Mouse (Mus musculus): ENCODE measurements at regions not wholly inside any gene's neighbourhood (a gene's known extent, or its start where the extent isn't known, plus 50 kb on each side); places are given as distances from the start of the nearest gene placed in this dataset.
A peak's percentile ranks its signal among the peaks of the same experiment; 100 is the strongest.

DNA sequence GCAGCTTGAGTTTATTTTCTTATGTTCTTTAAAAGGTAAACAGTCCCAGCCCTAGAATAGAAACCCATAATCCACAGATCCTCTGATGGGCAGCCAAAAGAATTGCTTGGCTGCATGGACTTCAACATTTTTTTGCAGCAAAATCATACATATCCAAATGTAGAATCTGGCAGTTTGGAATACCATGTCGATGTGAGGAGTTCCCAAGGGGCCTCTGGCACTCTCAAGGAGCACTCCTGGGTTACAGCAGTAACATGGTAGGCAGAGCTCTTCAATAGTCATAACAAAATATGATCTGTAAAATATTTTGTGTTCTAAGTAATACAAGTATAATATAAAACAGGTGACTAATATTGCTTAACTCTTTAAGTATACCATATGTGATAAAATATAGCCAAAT is 119.4 kb downstream of the Trim52 start:
- WGBS = 78% methylated on average over 1 of the region's 1 CpGs
- Histone ChIP-seq H3K4me3 (ENCODE audit: low read depth, low read length) (no peak overlapping the region), H3K36me3 (ENCODE audit: control insufficient read depth, insufficient read depth, low read length) (no peaks in the 10 kb centered on the region), H3K4me2 (ENCODE audit: low read depth) (no peak overlapping the region), H3K4me1 (ENCODE audit: control insufficient read depth, insufficient read depth, low read length) (no peaks in the 10 kb centered on the region), H3K9me3 (ENCODE audit: control insufficient read depth, low read length) (no peaks in the 10 kb centered on the region), H3K27ac (ENCODE audit: low read depth, low read length) (no peak overlapping the region), H3K27me3 (ENCODE audit: control insufficient read depth, insufficient read depth, low read length) (no peaks in the 10 kb centered on the region), H3K9ac (ENCODE audit: low read length) (no peak overlapping the region)
- ATAC-seq (ENCODE audit: insufficient read depth, low FRiP score, low TSS enrichment) = no peak
- DNase-seq (ENCODE audit: low spot score) = no peak

DNA sequence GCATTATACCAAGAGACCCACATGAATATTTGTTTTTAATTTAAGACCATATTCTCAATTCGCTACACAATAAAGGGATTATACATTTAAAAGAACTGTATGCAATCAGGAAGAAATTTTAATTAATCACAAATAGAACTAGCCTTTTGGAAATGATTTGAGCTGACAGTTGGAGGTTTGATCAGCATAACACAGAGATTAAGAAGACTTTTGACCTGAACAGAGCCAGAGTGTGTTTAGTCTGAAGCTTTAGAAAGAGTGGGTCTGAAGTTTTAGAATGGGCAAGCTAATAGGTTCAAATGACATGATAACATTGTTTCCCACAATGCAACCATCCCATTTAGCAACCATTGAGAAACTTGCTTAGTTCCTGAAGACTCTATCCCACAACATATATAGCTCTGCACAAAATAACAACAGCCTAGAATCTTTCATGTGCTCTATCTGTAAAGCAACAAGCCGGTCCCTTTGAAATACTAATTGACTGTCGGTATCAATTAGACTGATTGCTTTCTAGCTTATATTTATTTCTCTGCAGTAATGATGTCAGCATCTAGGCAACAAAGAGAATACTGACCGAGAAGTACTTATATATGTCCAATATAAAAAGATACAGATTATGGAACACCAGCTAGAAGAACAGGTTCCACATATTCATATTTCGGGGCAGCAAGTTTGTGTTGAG is 135.9 kb downstream of the Trim52 start:
- Histone ChIP-seq H3K4me1 (ENCODE audit: control insufficient read depth, insufficient read depth, low read length) (no peaks in the 10 kb centered on the region), H3K9ac (ENCODE audit: low read length) (no peak overlapping the region), H3K9me3 (ENCODE audit: control insufficient read depth, low read length) (no peaks in the 10 kb centered on the region), H3K4me3 (ENCODE audit: low read depth, low read length) (no peak overlapping the region), H3K4me2 (ENCODE audit: low read depth) (no peak overlapping the region), H3K27ac (ENCODE audit: low read depth, low read length) (no peak overlapping the region), H3K27me3 (ENCODE audit: control insufficient read depth, insufficient read depth, low read length) (no peaks in the 10 kb centered on the region), H3K36me3 (ENCODE audit: control insufficient read depth, insufficient read depth, low read length) (no peaks in the 10 kb centered on the region)
- DNase-seq (ENCODE audit: low spot score) (no peak), ATAC-seq (ENCODE audit: insufficient read depth, low FRiP score, low TSS enrichment) (no peak)
- 92% methylated on average over 5 of the region's 5 CpGs for WGBS

DNA sequence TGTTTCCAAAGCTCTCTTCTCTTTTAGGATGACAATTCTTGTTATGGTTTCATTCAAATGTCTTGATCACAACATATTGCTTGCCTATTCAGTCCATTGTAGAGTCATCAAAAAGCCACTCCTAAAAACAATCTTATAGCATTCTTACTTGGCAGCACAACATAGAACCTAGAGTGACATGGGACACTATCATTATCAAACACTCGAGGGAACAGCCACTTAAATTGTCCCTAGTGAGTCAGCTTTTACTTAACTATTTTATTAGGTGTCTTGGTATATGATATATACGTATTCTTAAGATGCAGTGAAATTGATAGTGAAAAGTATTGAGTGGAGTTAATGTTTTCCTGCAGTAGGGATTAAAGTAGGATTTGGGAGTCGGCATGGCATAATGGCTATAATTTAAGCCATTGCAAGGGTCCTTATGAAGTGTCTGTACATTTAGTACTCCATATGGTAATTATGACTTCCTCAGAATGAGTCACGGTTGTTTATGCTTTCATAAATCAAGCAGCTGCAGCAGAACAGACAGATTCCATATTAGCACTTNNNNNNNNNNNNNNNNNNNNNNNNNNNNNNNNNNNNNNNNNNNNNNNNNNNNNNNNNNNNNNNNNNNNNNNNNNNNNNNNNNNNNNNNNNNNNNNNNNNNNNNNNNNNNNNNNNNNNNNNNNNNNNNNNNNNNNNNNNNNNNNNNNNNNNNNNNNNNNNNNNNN is 153.6 kb downstream of the Trim52 start:
- no peaks in the 10 kb centered on the region for H3K9me3 ChIP-seq (ENCODE audit: control insufficient read depth, low read length)
- H3K27me3 ChIP-seq (ENCODE audit: control insufficient read depth, insufficient read depth, low read length) = no peaks in the 10 kb centered on the region
- H3K4me2 ChIP-seq (ENCODE audit: low read depth) = no peak overlapping the region
- DNase-seq (ENCODE audit: low spot score) (no peak), ATAC-seq (ENCODE audit: insufficient read depth, low FRiP score, low TSS enrichment) (no peak)
- no peak overlapping the region for H3K4me3 ChIP-seq (ENCODE audit: low read depth, low read length)
- H3K27ac ChIP-seq (ENCODE audit: low read depth, low read length) = no peak overlapping the region
- no peaks in the 10 kb centered on the region for H3K36me3 ChIP-seq (ENCODE audit: control insufficient read depth, insufficient read depth, low read length)
- no peak overlapping the region for H3K9ac ChIP-seq (ENCODE audit: low read length)
- WGBS = 71% methylated on average over 4 of the region's 4 CpGs
- no peaks in the 10 kb centered on the region for H3K4me1 ChIP-seq (ENCODE audit: control insufficient read depth, insufficient read depth, low read length)

DNA sequence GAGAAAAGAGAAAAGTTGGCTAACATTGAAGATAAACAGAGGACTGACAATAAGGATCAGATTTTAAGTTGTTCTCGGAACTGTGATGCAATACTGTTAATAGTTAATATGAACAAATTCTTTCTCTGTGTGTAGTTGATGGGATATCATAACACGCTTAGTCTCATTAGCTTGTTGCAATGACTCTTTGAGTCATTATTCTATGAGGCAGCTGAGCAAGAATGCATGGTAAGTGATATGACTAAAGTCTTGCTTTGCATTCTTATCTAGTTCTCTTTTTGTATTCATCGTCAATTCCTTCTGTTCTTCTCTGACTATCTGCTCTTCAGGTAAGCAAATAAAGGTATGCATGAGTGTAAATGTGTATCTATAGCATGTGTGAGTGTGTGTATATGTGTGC is 159.3 kb downstream of the Trim52 start:
- Histone ChIP-seq H3K36me3 (ENCODE audit: control insufficient read depth, insufficient read depth, low read length) (no peaks in the 10 kb centered on the region), H3K4me1 (ENCODE audit: control insufficient read depth, insufficient read depth, low read length) (no peaks in the 10 kb centered on the region), H3K9me3 (ENCODE audit: control insufficient read depth, low read length) (no peaks in the 10 kb centered on the region), H3K27me3 (ENCODE audit: control insufficient read depth, insufficient read depth, low read length) (no peaks in the 10 kb centered on the region), H3K9ac (ENCODE audit: low read length) (no peak overlapping the region), H3K4me3 (ENCODE audit: low read depth, low read length) (no peak overlapping the region), H3K4me2 (ENCODE audit: low read depth) (no peak overlapping the region), H3K27ac (ENCODE audit: low read depth, low read length) (no peak overlapping the region)
- WGBS = 96% methylated on average over 3 of the region's 3 CpGs
- DNase-seq (ENCODE audit: low spot score) (no peak), ATAC-seq (ENCODE audit: insufficient read depth, low FRiP score, low TSS enrichment) (no peak)

DNA sequence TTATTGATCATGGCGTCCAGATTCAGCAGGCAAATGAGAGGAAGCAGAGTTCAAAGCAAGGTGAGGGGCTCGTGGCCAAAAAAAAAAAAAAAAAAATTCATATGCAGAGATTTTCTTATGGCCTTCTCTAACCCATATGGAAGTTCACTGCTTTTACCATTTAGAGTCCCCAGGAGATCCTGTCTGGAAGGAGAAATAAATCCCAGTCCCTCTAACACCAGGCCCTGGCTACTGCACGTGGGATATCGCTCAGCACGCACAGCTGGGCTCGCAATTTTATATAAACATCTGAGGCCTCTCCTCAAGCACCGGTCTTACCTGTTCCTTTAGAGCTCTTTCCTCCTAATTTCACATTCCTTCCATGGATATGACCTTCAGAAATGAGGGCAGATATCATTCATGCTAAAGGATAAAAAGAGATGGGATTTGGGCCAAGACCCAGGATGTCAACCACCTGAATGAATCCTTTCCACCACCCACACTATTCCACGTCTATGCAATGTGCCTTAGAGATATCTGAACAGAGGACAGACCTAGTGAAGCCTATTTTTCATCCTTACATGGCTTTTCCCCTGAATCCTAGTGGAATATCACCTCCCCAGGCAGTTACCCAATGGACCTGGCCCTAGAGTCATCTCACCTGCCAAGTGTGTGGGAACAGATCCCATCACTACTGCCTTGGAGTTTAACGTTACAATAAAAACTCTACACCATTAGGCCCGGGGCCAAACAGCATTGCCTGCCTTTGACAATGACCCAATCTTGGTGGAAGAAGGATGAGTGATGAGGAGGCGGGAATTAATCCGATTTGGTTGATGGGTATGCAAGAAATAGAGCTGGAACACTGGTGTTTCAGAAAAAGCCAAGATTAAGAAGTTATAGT is 161.9 kb downstream of the Trim52 start:
- Histone ChIP-seq H3K4me3 (ENCODE audit: low read depth, low read length) (no peak overlapping the region), H3K9me3 (ENCODE audit: control insufficient read depth, low read length) (no peaks in the 10 kb centered on the region)
- 74% methylated on average over 12 of the region's 12 CpGs for WGBS

DNA sequence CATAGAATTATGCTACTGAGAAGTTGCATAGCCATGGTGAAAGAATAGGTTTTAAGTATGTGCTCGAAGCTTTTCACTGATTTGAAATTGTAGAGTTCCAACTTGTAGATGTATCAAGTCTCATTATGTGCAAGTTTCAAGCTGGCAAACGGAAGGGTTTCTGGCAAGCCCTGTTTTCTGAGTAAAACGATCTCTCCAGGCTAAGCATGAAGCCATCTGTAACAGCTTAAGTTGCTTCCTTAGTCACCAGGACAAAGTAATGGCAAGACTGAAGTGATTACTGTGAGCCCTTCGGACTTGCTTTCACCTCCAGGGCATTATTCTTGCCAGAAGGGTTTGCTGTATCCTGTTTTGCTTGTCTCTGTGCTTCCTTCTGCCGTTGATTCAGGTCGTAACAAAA is 163.7 kb downstream of the Trim52 start:
- WGBS = 62% methylated on average over 6 of the region's 6 CpGs
- H3K27ac ChIP-seq (ENCODE audit: low read depth, low read length) = no peak overlapping the region
- no peak overlapping the region for H3K9ac ChIP-seq (ENCODE audit: low read length)
- ATAC-seq (ENCODE audit: insufficient read depth, low FRiP score, low TSS enrichment) (no peak), DNase-seq (ENCODE audit: low spot score) (no peak)
- H3K36me3 ChIP-seq (ENCODE audit: control insufficient read depth, insufficient read depth, low read length) = no peaks in the 10 kb centered on the region
- no peak overlapping the region for H3K4me3 ChIP-seq (ENCODE audit: low read depth, low read length)
- no peaks in the 10 kb centered on the region for H3K9me3 ChIP-seq (ENCODE audit: control insufficient read depth, low read length)
- no peak overlapping the region for H3K4me2 ChIP-seq (ENCODE audit: low read depth)
- H3K27me3 ChIP-seq (ENCODE audit: control insufficient read depth, insufficient read depth, low read length) = no peaks in the 10 kb centered on the region
- H3K4me1 ChIP-seq (ENCODE audit: control insufficient read depth, insufficient read depth, low read length) = no peaks in the 10 kb centered on the region

More for the DNA sequence above, 161.9 kb downstream of the Trim52 start:
- H3K9ac ChIP-seq (ENCODE audit: low read length) = no peak overlapping the region
- H3K4me2 ChIP-seq (ENCODE audit: low read depth) = no peak overlapping the region
- H3K36me3 ChIP-seq (ENCODE audit: control insufficient read depth, insufficient read depth, low read length) = no peaks in the 10 kb centered on the region
- ATAC-seq (ENCODE audit: insufficient read depth, low FRiP score, low TSS enrichment) = no peak
- no peaks in the 10 kb centered on the region for H3K4me1 ChIP-seq (ENCODE audit: control insufficient read depth, insufficient read depth, low read length)
- H3K27ac ChIP-seq (ENCODE audit: low read depth, low read length) = no peak overlapping the region
- no peaks in the 10 kb centered on the region for H3K27me3 ChIP-seq (ENCODE audit: control insufficient read depth, insufficient read depth, low read length)
- no peak for DNase-seq (ENCODE audit: low spot score)

- H3K9ac ChIP-seq (ENCODE audit: low read length) = no peak overlapping the region
- no peaks in the 10 kb centered on the region for H3K36me3 ChIP-seq (ENCODE audit: control insufficient read depth, insufficient read depth, low read length)
- DNase-seq (ENCODE audit: low spot score) = peak; percentile 21
- no peak overlapping the region for H3K27ac ChIP-seq (ENCODE audit: low read depth, low read length)
- WGBS = 52% methylated on average over 8 of the region's 8 CpGs
- H3K27me3 ChIP-seq (ENCODE audit: control insufficient read depth, insufficient read depth, low read length) = no peaks in the 10 kb centered on the region
- ATAC-seq (ENCODE audit: insufficient read depth, low FRiP score, low TSS enrichment) = no peak
- no peaks in the 10 kb centered on the region for H3K9me3 ChIP-seq (ENCODE audit: control insufficient read depth, low read length)
- no peak overlapping the region for H3K4me2 ChIP-seq (ENCODE audit: low read depth)
- no peaks in the 10 kb centered on the region for H3K4me1 ChIP-seq (ENCODE audit: control insufficient read depth, insufficient read depth, low read length)
- H3K4me3 ChIP-seq (ENCODE audit: low read depth, low read length) = no peak overlapping the region
Observed at GRCm38 (mm10) chr14:106313558-106313957, 207.6 kb downstream of the Trim52 start.

GRCm38 (mm10) chr14:106314079-106314551 is 208.1 kb downstream of the Trim52 start:
- no peaks in the 10 kb centered on the region for H3K9me3 ChIP-seq (ENCODE audit: control insufficient read depth, low read length)
- H3K27ac ChIP-seq (ENCODE audit: low read depth, low read length) = no peak overlapping the region
- ATAC-seq (ENCODE audit: insufficient read depth, low FRiP score, low TSS enrichment) (no peak), DNase-seq (ENCODE audit: low spot score) (peak; percentile 15)
- H3K4me1 ChIP-seq (ENCODE audit: control insufficient read depth, insufficient read depth, low read length) = no peaks in the 10 kb centered on the region
- no peaks in the 10 kb centered on the region for H3K36me3 ChIP-seq (ENCODE audit: control insufficient read depth, insufficient read depth, low read length)
- H3K4me2 ChIP-seq (ENCODE audit: low read depth) = no peak overlapping the region
- H3K4me3 ChIP-seq (ENCODE audit: low read depth, low read length) = no peak overlapping the region
- 61% methylated on average over 9 of the region's 9 CpGs for WGBS
- no peaks in the 10 kb centered on the region for H3K27me3 ChIP-seq (ENCODE audit: control insufficient read depth, insufficient read depth, low read length)
- H3K9ac ChIP-seq (ENCODE audit: low read length) = no peak overlapping the region
